Mouse (Mus musculus) liver, embryonic 14.5 days (tissue): Measurements from ENCODE around the gene Olfr1242. TPM values are rescaled to one million over a fixed set of nuclear protein-coding genes. Genes with fewer than 3 reads are reported as not detected.

ENCODE experiments used
- ATAC-seq: fragments of 200-750 bp; cut with Nextera tagmentation; 2 replicates; pipeline ENCODE4 v1.8.0; 2017; ENCODE audit warnings: moderate number of reproducible peaks, mild to moderate bottlenecking, moderate library complexity; ENCODE audit not compliant: insufficient read depth
- DNase-seq, 3 experiments: peaks; one replicate each; pipeline ENCODE4 v3.0.0-alpha.2; 2012 to 2013; ENCODE audit warnings: low read depth in 3 of 3, low spot score in 3 of 3
- H3K27ac ChIP-seq: fragments of 300-500 bp; sonication (generic); 2 replicates; pipeline ENCODE4 v1.5.1; 2014; ENCODE audit warnings: moderate library complexity, mild to moderate bottlenecking, control low read depth, inconsistent platforms
- H3K27me3 ChIP-seq: fragments of 300-500 bp; sonication (generic); 2 replicates; pipeline ENCODE4 v1.6.1; 2014; ENCODE audit warnings: mild to moderate bottlenecking, low read length, moderate library complexity; ENCODE audit not compliant: control insufficient read depth, insufficient read depth
- H3K36me3 ChIP-seq: fragments of 300-500 bp; sonication (generic); replicated peaks from 2 replicates; pipeline ENCODE4 v1.6.1; 2014; ENCODE audit warnings: low read depth; ENCODE audit not compliant: control insufficient read depth, insufficient read depth
- H3K4me1 ChIP-seq, 2 experiments: fragments of 200-500 bp in 1 of 2; fragments of 300-500 bp in 1 of 2; sonication (generic) in 1 of 2; replicated peaks; 2 replicates each; pipeline ENCODE4 v1.6.1; 2012 to 2014; ENCODE audit warnings: antibody characterized with exemption in 1 of 2, inconsistent platforms in 1 of 2, low read length in 1 of 2; ENCODE audit not compliant: control insufficient read depth in 2 of 2, insufficient read depth in 2 of 2
- H3K4me2 ChIP-seq: fragments of 300-500 bp; sonication (generic); 2 replicates; pipeline ENCODE4 v1.6.1; 2014; ENCODE audit warnings: low read depth, mild to moderate bottlenecking, control low read depth, moderate library complexity
- H3K4me3 ChIP-seq, 2 experiments: fragments of 200-500 bp in 1 of 2; fragments of 300-500 bp in 1 of 2; sonication (generic) in 1 of 2; 2 replicates each; pipeline ENCODE4 v1.5.1; 2012 to 2014; ENCODE audit warnings: low read depth in 2 of 2, low read length in 2 of 2, mild to moderate bottlenecking in 2 of 2, control low read depth in 1 of 2, inconsistent platforms in 1 of 2, moderate library complexity in 1 of 2; ENCODE audit not compliant: insufficient read depth in 1 of 2
- H3K9ac ChIP-seq: fragments of 300-500 bp; sonication (generic); replicated peaks from 2 replicates; pipeline ENCODE4 v1.6.1; 2014; ENCODE audit warnings: mild to moderate bottlenecking, control low read depth, moderate library complexity
- H3K9me3 ChIP-seq: fragments of 300-500 bp; sonication (generic); 2 replicates; pipeline ENCODE4 v1.6.1; 2016; ENCODE audit warnings: low read length, mixed read lengths; ENCODE audit not compliant: control insufficient read depth
- CTCF ChIP-seq: IDR thresholded peaks from 2 replicates; pipeline ENCODE4 v1.5.1; 2016; ENCODE audit warnings: antibody characterized with exemption, low read depth, control low read depth
- EP300 ChIP-seq: IDR thresholded peaks from 2 replicates; pipeline ENCODE4 v1.6.1; 2016; ENCODE audit warnings: antibody characterized with exemption, low read depth
- WGBS: fragments of 180-500 bp; shearing (Covaris S2); extraction: QIAGEN DNeasy Blood & Tissue Kit; methylation state at CpG from one replicate; pipeline ENCODE4 v1.1.7; 2014; ENCODE audit not compliant: insufficient replicate concordance; 5-methylcytosine and 5-hydroxymethylcytosine counted together
- polyA plus RNA-seq, 2 experiments: library from polyadenylated mRNA; depleted of rRNA in 1 of 2; stranded (reverse) in 1 of 2; unstranded in 1 of 2; fragments of >200 nt; fragmentation: Nextera tagmentation in 1 of 2; extraction: Ambion mirVana in 1 of 2; gene quantifications; 2 replicates each; pipeline versions ENCODE4 v1.2.1 to v1.2.3; 2012 to 2014

The Olfr1242 gene
- polyA plus RNA-seq (2012; rRNA removed) (not detected in 2 replicates), polyA plus RNA-seq (2014; fragmentation: Nextera tagmentation; extraction: Ambion mirVana) (not detected in 2 replicates)

- no peaks in the 10 kb centered on the region for H3K36me3 ChIP-seq
- ATAC-seq = no peak
- no peak within 1 kb of the TSS for H3K4me3 ChIP-seq
- DNase-seq = no peak
- no peaks in the 10 kb centered on the region for H3K9me3 ChIP-seq
- H3K27me3 ChIP-seq = no peaks in the 10 kb centered on the region
- 55% methylated on average over 1 of the region's 1 CpGs for WGBS
- H3K4me1 ChIP-seq = no peaks in the 10 kb centered on the region
- no peak for TF ChIP-seq EP300
- TF ChIP-seq CTCF = no peak
- H3K9ac ChIP-seq = no peak within 1 kb of the TSS
- no peak within 1 kb of the TSS for H3K4me2 ChIP-seq
- H3K27ac ChIP-seq = no peak within 1 kb of the TSS
Measured at GRCm38 (mm10) chr2:89498235-89498634, at the start of gene Olfr1242. TSS of gene Olfr1242 (minus strand) at chr2:89498335.

DNA sequence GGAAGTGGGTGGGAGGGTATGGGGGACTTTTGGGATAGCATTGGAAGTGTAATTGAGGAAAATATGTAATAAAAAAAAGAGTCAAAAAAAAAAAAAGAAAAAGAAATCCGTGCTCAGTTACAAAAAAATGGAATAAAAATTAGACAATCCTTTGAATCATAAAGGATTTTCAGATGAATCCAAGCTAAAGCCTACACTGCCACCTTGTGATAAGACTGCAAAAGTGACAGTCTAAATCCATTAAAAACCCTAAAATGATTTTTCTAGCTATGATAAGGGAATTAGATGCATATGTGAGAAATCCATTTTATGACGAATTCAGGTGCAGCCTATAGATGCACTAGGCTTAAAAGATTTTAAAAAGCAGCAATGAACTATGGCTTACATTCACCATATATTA lies 46.4 kb upstream of the Olfr1242 start:
- ATAC-seq = no peak
- Histone ChIP-seq H3K9ac (no peak overlapping the region), H3K36me3 (no peaks in the 10 kb centered on the region), H3K9me3 (no peaks in the 10 kb centered on the region), H3K4me3 (no peak overlapping the region), H3K4me2 (no peak overlapping the region), H3K27ac (no peak overlapping the region), H3K4me1 (no peaks in the 10 kb centered on the region), H3K27me3 (no peaks in the 10 kb centered on the region)
- no peak for TF ChIP-seq EP300
- no peak for TF ChIP-seq CTCF
- no peak for DNase-seq
- 40% methylated on average over 2 of the region's 2 CpGs for WGBS

DNA sequence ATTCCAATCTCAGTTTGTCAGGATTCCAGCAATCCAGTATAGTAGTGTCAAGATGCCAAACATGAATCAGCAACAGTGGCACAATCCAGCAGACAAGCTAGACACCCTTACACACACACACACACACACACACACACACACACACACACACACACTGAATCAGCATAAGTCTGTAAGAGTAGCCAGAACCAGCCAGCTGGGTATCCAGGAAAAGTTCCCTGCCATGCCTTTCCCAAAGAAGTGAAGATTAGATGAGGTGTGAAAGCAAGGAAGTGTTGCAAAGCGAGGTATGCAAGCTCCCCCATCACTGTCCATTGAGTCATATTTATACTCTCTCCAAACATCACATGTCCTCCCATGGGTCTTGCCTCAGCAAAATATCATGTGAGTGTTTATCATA lies 41.8 kb upstream of the Olfr1242 start:
- DNase-seq (no peak), ATAC-seq (no peak)
- Histone ChIP-seq H3K4me2 (no peak overlapping the region), H3K27ac (no peak overlapping the region), H3K4me1 (no peaks in the 10 kb centered on the region), H3K9me3 (no peaks in the 10 kb centered on the region), H3K4me3 (no peak overlapping the region), H3K27me3 (no peaks in the 10 kb centered on the region), H3K36me3 (no peaks in the 10 kb centered on the region), H3K9ac (no peak overlapping the region)
- 39% methylated on average over 1 of the region's 1 CpGs for WGBS
- no peak for TF ChIP-seq CTCF
- no peak for TF ChIP-seq EP300

- Histone ChIP-seq H3K27me3 (no peaks in the 10 kb centered on the region), H3K4me2 (no peak within 1 kb of the TSS), H3K9ac (no peak within 1 kb of the TSS), H3K4me3 (no peak within 1 kb of the TSS), H3K9me3 (no peaks in the 10 kb centered on the region), H3K4me1 (no peaks in the 10 kb centered on the region), H3K36me3 (no peaks in the 10 kb centered on the region), H3K27ac (no peak within 1 kb of the TSS)
- ATAC-seq = no peak
- WGBS = 51% methylated on average over 1 of the region's 1 CpGs
- no peak for DNase-seq
- TF ChIP-seq EP300 (no peak), CTCF (no peak)
Measured at GRCm38 (mm10) chr2:89531387-89531786, 33.3 kb upstream of the Olfr1242 start, which contains the start of gene Olfr1243. TSS of gene Olfr1243 (minus strand) at chr2:89531487.

GRCm38 (mm10) chr2:89487026-89487425 lies 11.1 kb downstream of the Olfr1242 start, which contains the start of gene Olfr1241:
TSS of gene Olfr1241 (minus strand) at chr2:89487126.
- Histone ChIP-seq H3K4me3 (no peak within 1 kb of the TSS), H3K9me3 (no peaks in the 10 kb centered on the region), H3K4me1 (no peaks in the 10 kb centered on the region), H3K27ac (no peak within 1 kb of the TSS), H3K36me3 (no peaks in the 10 kb centered on the region), H3K9ac (no peak within 1 kb of the TSS), H3K4me2 (no peak within 1 kb of the TSS), H3K27me3 (no peaks in the 10 kb centered on the region)
- DNase-seq (no peak), ATAC-seq (no peak)
- no peak for TF ChIP-seq EP300
- TF ChIP-seq CTCF = no peak
